Mouse (Mus musculus) olfactory bulb, adult 2 months (tissue): ENCODE data around the gene Sult1e1.

ENCODE experiments used
- CTCF ChIP-seq: fragments of 200-500 bp; IDR thresholded peaks from 2 replicates; pipeline ENCODE4 v1.5.1; 2012; ENCODE audit warnings: low read depth, mild to moderate bottlenecking, low read length, moderate library complexity; ENCODE audit not compliant: insufficient read depth
- POLR2A ChIP-seq: fragments of 200-500 bp; IDR thresholded peaks from 2 replicates; pipeline ENCODE4 v1.6.1; 2012; ENCODE audit warnings: mild to moderate bottlenecking, low read depth, low read length, moderate library complexity; ENCODE audit not compliant: insufficient read depth

GRCm38 (mm10) chr5:87562966-87563365 lies 28.4 kb downstream of the Sult1e1 start:
- TF ChIP-seq CTCF (no peak), POLR2A (no peak)
